Mouse (Mus musculus) inflammation-experienced regulatory T-cells, adult 16 weeks (primary cell): ENCODE results near the gene Nppb. TPM values are rescaled to one million over a fixed set of nuclear protein-coding genes. Genes with fewer than 3 reads are reported as not detected.

Source experiments
- polyA plus RNA-seq: library from polyadenylated mRNA; unstranded; fragments of 100-300 nt; shearing (Covaris generic); gene quantifications from one replicate; pipeline ENCODE4 v1.2.1, GENCODE M21; 2017

Nppb gene
- not detected for polyA plus RNA-seq

DNA sequence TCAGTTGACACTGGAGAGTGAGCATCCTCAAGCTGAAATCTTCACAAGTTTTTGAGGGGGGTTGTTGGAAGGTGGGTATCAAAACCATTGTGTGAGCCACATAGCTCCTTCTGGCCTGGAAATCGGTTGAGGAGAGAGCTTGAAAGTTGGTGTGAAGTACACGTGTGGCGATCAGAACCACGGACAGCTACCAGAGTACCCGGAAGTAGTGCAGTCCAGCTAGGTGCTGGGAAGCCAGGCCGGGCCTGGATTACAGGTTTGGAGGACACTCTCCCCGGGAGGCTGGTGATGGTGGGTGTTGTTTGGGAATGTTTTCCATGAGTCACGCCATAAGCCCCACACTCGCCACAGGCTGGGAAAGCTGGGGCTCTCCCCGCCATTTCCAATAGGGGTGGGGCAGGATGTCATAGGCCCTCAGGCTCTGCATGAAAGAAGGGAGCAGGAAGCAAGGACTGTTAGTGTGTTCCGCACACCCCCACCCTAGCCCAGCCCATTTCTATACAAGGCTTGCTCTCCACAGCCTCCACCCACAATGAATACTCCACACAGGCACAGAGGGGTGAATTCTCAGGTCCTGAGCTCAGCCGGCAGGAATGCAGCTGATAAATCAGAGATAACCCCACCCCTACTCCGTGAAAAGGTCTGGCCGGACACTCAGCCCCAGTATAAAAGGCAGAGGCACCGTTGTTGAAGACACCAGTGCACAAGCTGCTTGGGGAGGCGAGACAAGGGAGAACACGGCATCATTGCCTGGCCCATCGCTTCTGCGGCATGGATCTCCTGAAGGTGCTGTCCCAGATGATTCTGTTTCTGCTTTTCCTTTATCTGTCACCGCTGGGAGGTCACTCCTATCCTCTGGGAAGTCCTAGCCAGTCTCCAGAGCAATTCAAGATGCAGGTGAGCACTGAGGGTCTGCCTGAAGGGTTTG, at the start of gene Nppb:
Gene Nppb (plus strand): TSS at position 584 of the 928 bp plus-strand sequence.

DNA sequence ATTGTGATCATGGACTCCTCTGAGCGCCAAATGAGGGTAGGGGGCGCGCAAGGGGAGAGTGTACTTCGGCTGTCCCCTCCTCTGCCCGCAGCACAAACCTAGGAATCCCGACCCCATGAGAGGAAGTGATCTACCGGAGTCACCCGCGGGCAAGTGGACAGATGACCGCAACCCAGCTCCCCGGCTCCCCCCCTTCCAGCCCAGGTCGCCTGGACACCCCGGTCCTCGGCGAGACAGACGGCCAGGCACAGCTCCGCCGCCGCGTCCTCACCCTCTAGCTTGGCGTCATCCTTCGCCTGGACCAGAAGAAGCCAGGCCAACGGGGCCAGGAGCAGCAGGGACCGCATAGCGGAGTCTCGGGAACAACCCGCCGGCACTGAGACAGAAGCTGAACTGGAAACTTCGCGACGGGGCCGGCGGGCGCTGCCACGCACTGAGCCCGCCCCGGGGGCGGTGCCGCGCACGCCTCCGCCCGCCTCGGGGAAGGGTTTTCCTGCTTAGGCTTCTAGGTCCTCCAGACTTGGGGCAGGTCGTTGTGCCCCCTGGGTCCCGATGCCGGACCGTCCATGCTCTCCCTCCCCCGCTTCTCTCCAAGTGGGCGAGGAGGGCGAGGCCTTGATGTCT, 49.1 kb upstream of the Nppb start, which contains the start of gene Plod1:
Gene Plod1 (minus strand): TSS at position 437 of the 624 bp plus-strand sequence.

DNA sequence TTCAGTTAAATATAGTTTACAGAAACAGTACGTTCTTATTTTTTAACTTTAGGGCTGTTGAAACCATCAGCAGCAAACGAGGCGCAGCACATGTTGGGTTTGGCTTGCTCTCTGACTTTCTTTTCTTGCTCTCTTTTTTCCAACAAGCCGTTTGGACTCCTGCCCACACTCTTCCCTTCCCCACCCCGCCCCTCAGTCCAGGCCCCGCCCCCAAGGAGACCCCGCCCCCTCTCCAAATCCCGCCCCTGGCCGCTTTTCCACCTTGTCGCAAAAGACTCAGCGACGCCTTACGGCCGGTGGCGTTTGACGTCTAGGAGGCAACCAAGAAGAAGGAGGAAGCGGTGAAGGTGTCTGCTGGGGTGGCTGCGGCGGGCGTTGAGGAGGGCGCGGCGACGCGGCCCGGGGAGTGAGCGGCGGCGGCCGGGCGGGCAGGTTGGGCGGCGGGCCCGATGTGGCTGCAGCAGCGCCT, 45.0 kb upstream of the Nppb start, which contains the start of gene 2510039O18Rik:
Gene 2510039O18Rik (plus strand): TSS at position 320 of the 469 bp plus-strand sequence.

DNA sequence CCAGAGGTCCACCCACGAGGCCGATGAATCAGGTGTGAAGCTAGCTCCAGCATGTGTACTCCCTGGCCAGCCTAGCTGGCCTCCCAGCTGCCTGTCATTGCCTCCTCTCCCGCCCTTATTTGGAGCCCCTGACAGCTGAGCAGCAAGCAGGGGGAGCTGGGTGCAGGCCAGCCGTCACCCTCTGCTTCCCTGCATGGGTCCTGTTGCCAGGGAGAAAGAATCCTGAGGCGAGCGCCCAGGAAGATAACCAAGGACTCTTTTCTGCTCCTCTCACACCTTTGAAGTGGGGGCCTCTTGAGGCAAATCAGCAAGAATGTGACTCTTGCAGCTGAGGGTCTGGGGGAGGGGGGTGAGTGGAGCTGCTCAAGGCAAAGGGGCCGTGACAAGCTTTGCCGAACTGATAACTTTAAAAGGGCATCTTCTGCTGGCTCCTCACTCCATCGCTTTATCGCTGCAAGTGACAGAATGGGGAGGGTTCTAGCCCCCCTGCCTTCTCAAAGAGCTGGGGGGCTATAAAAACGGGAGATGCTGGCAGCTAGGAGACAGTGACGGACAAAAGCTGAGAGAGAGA, 14.7 kb downstream of the Nppb start, which contains the start of gene Nppa:
Gene Nppa (plus strand): TSS at position 521 of the 571 bp plus-strand sequence.

Other genes with a start within 250 kb of the Nppb start
- 32.5 TPM for gene Zfp984, start 176.0 kb upstream of the Nppb start, polyA plus RNA-seq
- 6.3 TPM for gene Zfp933, start 137.4 kb upstream of the Nppb start, polyA plus RNA-seq
- gene Miip, start 117.0 kb upstream of the Nppb start, polyA plus RNA-seq = 128 TPM
- 5.6 TPM for gene Fv1, start 116.8 kb upstream of the Nppb start, polyA plus RNA-seq
- gene Mfn2, start 81.1 kb upstream of the Nppb start, polyA plus RNA-seq = 55.8 TPM
- gene Plod1, start 49.0 kb upstream of the Nppb start, polyA plus RNA-seq = 11.6 TPM
- 4.5 TPM for gene 2510039O18Rik, start 44.9 kb upstream of the Nppb start, polyA plus RNA-seq
- not detected for gene Nppa, start 14.9 kb downstream of the Nppb start, polyA plus RNA-seq
- 10.1 TPM for gene Clcn6, start 53.0 kb downstream of the Nppb start, polyA plus RNA-seq
- 21.3 TPM for gene Mthfr, start 53.3 kb downstream of the Nppb start, polyA plus RNA-seq
- 28.8 TPM for gene Agtrap, start 102.2 kb downstream of the Nppb start, polyA plus RNA-seq
- gene Mad2l2, start 144.6 kb downstream of the Nppb start, polyA plus RNA-seq = 49.7 TPM
- 0.06 TPM for gene Draxin, start 144.9 kb downstream of the Nppb start, polyA plus RNA-seq
- 50.2 TPM for gene Fbxo6, start 166.4 kb downstream of the Nppb start, polyA plus RNA-seq
- gene Fbxo44, start 174.7 kb downstream of the Nppb start, polyA plus RNA-seq = 4.3 TPM
- gene Fbxo2, start 174.8 kb downstream of the Nppb start, polyA plus RNA-seq = not detected